Mouse (Mus musculus) left cerebral cortex, postnatal 10 days (tissue): ENCODE measurements around the gene Tpx2. TPM values are rescaled to one million over a fixed set of nuclear protein-coding genes. Genes with fewer than 3 reads are reported as not detected.

Source experiments
- DNase-seq, 2 experiments: peaks; one replicate each; pipeline ENCODE4 v3.0.0; 2021 to 2022; ENCODE audit warnings: low spot score in 2 of 2, mixed read lengths in 1 of 2; ENCODE audit errors: extremely low spot score in 1 of 2
- intact Hi-C: fragments of 180-260 bp; cut with DNase I; formaldehyde crosslinking; loops from one replicate; pipeline ENCODE4 v1.15.1; 2025
- total RNA-seq, 2 experiments: library from RNA; stranded (reverse); gene quantifications; 2 replicates each; pipeline ENCODE4 v1.2.3; 2021

Gene Tpx2
- total RNA-seq, 2 experiments from 2014 or later = 4.3 to 5.0 TPM

- DNase-seq = no peak
- intact Hi-C loops = no loop called here
These were observed 29.1 kb upstream of the Tpx2 start for GRCm38 (mm10) chr2:152818679-152819078.

DNA sequence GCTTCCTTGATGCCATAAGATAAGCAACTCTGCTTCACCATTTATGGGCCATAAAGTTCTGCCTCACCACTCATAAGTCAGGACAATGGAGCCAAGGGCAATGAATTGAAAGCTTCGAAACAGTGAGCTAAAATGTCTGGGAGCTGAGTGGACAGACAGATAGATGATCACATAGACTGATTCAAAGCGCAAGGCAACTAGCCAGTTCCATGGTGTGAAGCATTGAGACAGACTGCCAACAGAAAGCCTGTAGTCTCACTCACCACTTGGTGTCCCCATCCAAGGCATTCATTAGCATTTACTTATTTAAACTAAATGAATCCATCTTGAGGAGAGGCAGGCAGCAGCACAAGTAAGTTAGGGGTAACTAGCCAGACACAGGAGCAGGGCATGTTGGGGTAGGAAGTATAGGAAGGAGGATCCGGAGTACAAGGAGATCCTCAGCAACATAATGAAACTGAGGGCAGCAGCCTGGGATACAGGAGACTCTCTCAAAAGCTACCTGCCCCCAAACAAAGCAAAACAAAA lies 28.6 kb upstream of the Tpx2 start:
- no peak for DNase-seq
- intact Hi-C loops = no loop called here

- DNase-seq = no peak
- intact Hi-C loops = no loop called here
These were observed 27.8 kb upstream of the Tpx2 start for GRCm38 (mm10) chr2:152819926-152820325.

GRCm38 (mm10) chr2:152820369-152820768 lies 27.4 kb upstream of the Tpx2 start:
- peak in 1 of 2 experiments; percentile 81 for DNase-seq
- intact Hi-C loops = no loop called here

DNA sequence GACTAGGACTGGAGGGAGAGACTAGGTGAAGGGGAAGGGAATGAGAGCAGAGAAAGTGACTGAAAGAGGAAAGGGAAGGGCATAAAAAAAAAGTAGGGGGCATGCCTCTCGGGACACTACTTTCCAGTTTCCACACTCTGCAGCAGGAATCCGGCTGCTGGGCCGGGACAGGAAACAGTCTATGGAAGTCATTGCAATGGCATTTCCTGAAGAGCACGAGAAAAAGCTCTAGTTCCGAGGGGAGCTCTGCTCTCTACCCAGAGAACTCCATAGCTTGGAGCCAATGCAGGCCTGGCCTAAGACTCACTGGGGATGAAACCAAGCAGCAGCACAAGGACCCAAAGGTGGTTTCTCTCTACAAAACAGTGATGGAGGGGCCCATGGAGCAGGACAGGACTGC lies 26.7 kb upstream of the Tpx2 start:
- intact Hi-C loops = no loop called here
- DNase-seq = peak in 1 of 2 experiments; percentile 60

- DNase-seq = no peak
- intact Hi-C loops = no loop called here
These were observed 26.2 kb upstream of the Tpx2 start for GRCm38 (mm10) chr2:152821566-152821965.

- intact Hi-C loops = no loop called here
- DNase-seq = no peak
These were observed 24.0 kb upstream of the Tpx2 start for GRCm38 (mm10) chr2:152823770-152824169.

- DNase-seq = no peak
- intact Hi-C loops = loop anchor here (5.0 kb wide), 1 partner anchor 37 kb away; no protein-coding TSS in a partner anchor
These were observed 23.2 kb upstream of the Tpx2 start for GRCm38 (mm10) chr2:152824438-152825167.

- intact Hi-C loops = loop anchor here (5.0 kb wide), 1 partner anchor 38 kb away; no protein-coding TSS in a partner anchor
- no peak for DNase-seq
These were observed 22.5 kb upstream of the Tpx2 start for GRCm38 (mm10) chr2:152825168-152825697.

DNA sequence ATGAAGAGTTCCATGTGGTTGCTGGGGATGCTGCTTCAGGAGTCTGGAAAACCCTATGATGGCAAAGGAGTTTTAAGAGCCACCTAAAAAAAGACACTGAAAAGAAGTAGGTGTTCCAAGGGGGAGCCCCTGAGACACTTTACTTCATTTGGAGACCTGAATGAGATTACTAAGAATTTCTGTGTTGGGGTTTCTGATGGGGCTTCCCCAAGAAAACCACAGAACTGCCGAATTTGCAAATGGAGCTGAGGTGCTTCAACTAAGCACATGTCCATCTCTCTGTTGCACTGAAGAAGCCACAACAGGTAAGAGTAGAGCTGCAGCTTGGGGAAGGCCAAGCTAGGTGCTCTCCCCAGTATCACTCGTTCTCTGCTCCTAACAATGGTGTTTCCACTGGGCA lies 22.1 kb upstream of the Tpx2 start:
- intact Hi-C loops = loop anchor here (5.0 kb wide), 1 partner anchor 38 kb away; no protein-coding TSS in a partner anchor
- no peak for DNase-seq

DNA sequence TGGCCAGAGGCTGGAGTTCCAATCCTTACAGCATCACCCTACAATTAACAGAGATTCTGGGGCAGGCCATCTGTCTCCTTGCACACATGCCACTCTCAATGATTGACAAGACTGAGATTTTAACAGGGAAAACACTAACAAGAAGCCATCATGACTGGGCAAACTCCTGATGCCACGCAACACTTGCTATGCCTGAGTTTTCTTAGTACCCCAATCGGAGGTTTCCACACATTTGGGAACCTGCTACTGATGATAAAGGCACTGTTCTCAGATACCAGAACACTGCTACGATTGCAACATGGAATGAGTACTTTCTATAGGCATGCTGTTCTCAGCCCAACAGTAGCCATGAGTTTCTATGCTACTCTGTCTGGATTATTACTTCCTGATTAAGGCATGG lies 21.3 kb upstream of the Tpx2 start:
- intact Hi-C loops = loop anchor here (5.0 kb wide), 1 partner anchor 39 kb away; no protein-coding TSS in a partner anchor
- no peak for DNase-seq

- no peak for DNase-seq
- intact Hi-C loops = loop anchor here (5.0 kb wide), 1 partner anchor 40 kb away; no protein-coding TSS in a partner anchor
These were observed 20.3 kb upstream of the Tpx2 start for GRCm38 (mm10) chr2:152827321-152828010.

GRCm38 (mm10) chr2:152828011-152828370 lies 19.8 kb upstream of the Tpx2 start:
- DNase-seq = no peak
- intact Hi-C loops = loop anchor here (5.0 kb wide), 1 partner anchor 41 kb away; no protein-coding TSS in a partner anchor

GRCm38 (mm10) chr2:152828532-152828931 lies 19.2 kb upstream of the Tpx2 start:
- intact Hi-C loops = loop anchor here (5.0 kb wide), 1 partner anchor 41 kb away; no protein-coding TSS in a partner anchor
- no peak for DNase-seq

- peak in 1 of 2 experiments; percentile 61 for DNase-seq
- intact Hi-C loops = loop anchor here (5.0 kb wide), 1 partner anchor 42 kb away; no protein-coding TSS in a partner anchor
These were observed 18.3 kb upstream of the Tpx2 start for GRCm38 (mm10) chr2:152829367-152829881.

- DNase-seq = peak; percentile 83 to 96
- intact Hi-C loops = loop anchor here (2.0 to 10.0 kb wide), 2 partner anchors 63 to 215 kb away; no protein-coding TSS in a partner anchor
These were observed 17.5 kb upstream of the Tpx2 start for GRCm38 (mm10) chr2:152830021-152830921.

- intact Hi-C loops = loop anchor here (1.0 to 10.0 kb wide), 3 partner anchors 64 to 216 kb away; no protein-coding TSS in a partner anchor
These were observed 16.5 kb upstream of the Tpx2 start, which contains the start of gene Bcl2l1 for GRCm38 (mm10) chr2:152831019-152831878. Gene Bcl2l1, minus strand, starts transcription at chr2:152831728.

More at GRCm38 (mm10) chr2:152831019-152831878, 16.5 kb upstream of the Tpx2 start, which contains the start of gene Bcl2l1:
- peak; percentile 96 to 100 for DNase-seq
